Mouse (Mus musculus) small intestine, adult 2 months (tissue): ENCODE results near the gene Fbxw4. TPM values are rescaled to one million over a fixed set of nuclear protein-coding genes. Genes with fewer than 3 reads are reported as not detected.

Source experiments
- H3K27ac ChIP-seq: fragments of 200-500 bp; 2 replicates; pipeline ENCODE4 v1.5.1; 2012; ENCODE audit warnings: low read depth, low read length, control low read depth, inconsistent platforms; ENCODE audit not compliant: insufficient read depth
- H3K27me3 ChIP-seq: fragments of 200-500 bp; 2 replicates; pipeline ENCODE4 v1.6.1; 2012; ENCODE audit warnings: mild to moderate bottlenecking, moderate library complexity, low read length, inconsistent platforms; ENCODE audit not compliant: control insufficient read depth, insufficient read depth
- H3K36me3 ChIP-seq: fragments of 200-500 bp; 2 replicates; pipeline ENCODE4 v1.6.1; 2012; ENCODE audit warnings: mild to moderate bottlenecking, low read length, control low read depth, inconsistent platforms; ENCODE audit not compliant: control insufficient read depth, insufficient read depth
- H3K4me1 ChIP-seq: fragments of 200-500 bp; 2 replicates; pipeline ENCODE4 v1.6.1; 2012; ENCODE audit warnings: low read length, inconsistent platforms, mixed read lengths; ENCODE audit not compliant: control insufficient read depth, insufficient read depth, insufficient read length
- H3K4me3 ChIP-seq: fragments of 200-500 bp; 2 replicates; pipeline ENCODE4 v1.5.1; 2012; ENCODE audit warnings: low read depth, mild to moderate bottlenecking, control low read depth, inconsistent platforms, low read length, moderate library complexity
- CTCF ChIP-seq: fragments of 200-500 bp; IDR thresholded peaks from 2 replicates; pipeline ENCODE4 v1.5.1; 2012; ENCODE audit warnings: low read depth, mild to moderate bottlenecking, control low read depth, inconsistent platforms, low read length, moderate library complexity, mixed read lengths; ENCODE audit not compliant: insufficient replicate concordance, insufficient read length; ENCODE audit errors: extremely low read depth
- POLR2A ChIP-seq: fragments of 200-500 bp; IDR thresholded peaks from 2 replicates; pipeline ENCODE4 v1.6.1; 2012; ENCODE audit warnings: low read depth, mild to moderate bottlenecking, control low read depth, inconsistent platforms, low read length, moderate library complexity
- WGBS: fragments of 180-500 bp; shearing (Covaris S2); methylation state at CpG from one replicate; pipeline ENCODE4 v1.1.7; 2018; 5-methylcytosine and 5-hydroxymethylcytosine counted together
- polyA plus RNA-seq: library from polyadenylated mRNA; depleted of rRNA; stranded (reverse); fragments of >200 nt; gene quantifications from 2 replicates; pipeline ENCODE4 v1.2.3, GENCODE M21; 2012

The Fbxw4 gene
- polyA plus RNA-seq, 1 experiment, result 44.8 TPM

- Histone ChIP-seq H3K4me1 (no peaks in the 10 kb centered on the region), H3K36me3 (peaks cover 14% of the 10 kb centered on the region), H3K27ac (no peak overlapping the region), H3K4me3 (no peak overlapping the region), H3K27me3 (no peaks in the 10 kb centered on the region)
- 87% methylated on average over 5 of the region's 5 CpGs for WGBS
- no peak for TF ChIP-seq POLR2A
- no peak for TF ChIP-seq CTCF
Observed at GRCm38 (mm10) chr19:45635960-45636359, 24.2 kb downstream of the Fbxw4 start.

DNA sequence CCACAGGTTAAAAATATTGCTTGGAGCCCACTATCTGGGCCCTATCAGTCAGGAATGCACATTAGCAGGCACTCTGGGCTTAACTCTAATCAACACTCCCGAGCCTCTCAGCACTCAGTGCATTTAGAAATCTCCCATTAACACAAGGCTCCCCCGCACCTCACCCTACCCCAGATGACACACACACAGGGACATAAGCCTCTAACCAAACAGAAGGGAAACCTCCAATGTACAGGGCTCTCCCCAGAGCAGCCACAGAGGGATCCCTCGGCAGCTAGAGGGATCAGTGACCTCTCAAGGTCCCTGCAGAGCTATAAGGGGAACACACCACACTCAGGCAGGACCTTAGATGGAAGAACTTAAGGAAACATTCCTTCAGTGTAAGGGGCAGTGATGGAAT is 28.5 kb downstream of the Fbxw4 start:
- no peak overlapping the region for H3K27ac ChIP-seq
- 67% methylated on average over 3 of the region's 3 CpGs for WGBS
- H3K4me3 ChIP-seq, result no peak overlapping the region
- H3K36me3 ChIP-seq, result peaks cover 15% of the 10 kb centered on the region
- H3K4me1 ChIP-seq, result no peaks in the 10 kb centered on the region; the same call in 1 of the 2 replicates
- TF ChIP-seq POLR2A (no peak), CTCF (no peak)
- no peaks in the 10 kb centered on the region for H3K27me3 ChIP-seq

GRCm38 (mm10) chr19:45630953-45631352 is 29.2 kb downstream of the Fbxw4 start:
- no peak for TF ChIP-seq CTCF
- no peak for TF ChIP-seq POLR2A
- Histone ChIP-seq H3K36me3 (peaks cover 17% of the 10 kb centered on the region), H3K4me1 (no peaks in the 10 kb centered on the region; the same call in 1 of the 2 replicates), H3K4me3 (0 out of 2 replicates have a peak overlapping the region, but pooled peaks have one; percentile 20), H3K27ac (no peak overlapping the region), H3K27me3 (no peaks in the 10 kb centered on the region)
- WGBS, result 75% methylated on average over 5 of the region's 5 CpGs

- Histone ChIP-seq H3K27ac (no peak overlapping the region), H3K27me3 (no peaks in the 10 kb centered on the region), H3K4me3 (no peak overlapping the region), H3K4me1 (no peaks in the 10 kb centered on the region; the same call in 1 of the 2 replicates), H3K36me3 (peaks cover 6% of the 10 kb centered on the region; the same call in 1 of the 2 replicates)
- no peak for TF ChIP-seq POLR2A
- TF ChIP-seq CTCF, result no peak
- WGBS, result 97% methylated on average over 3 of the region's 3 CpGs
Observed at GRCm38 (mm10) chr19:45629219-45629618, 30.9 kb downstream of the Fbxw4 start.

DNA sequence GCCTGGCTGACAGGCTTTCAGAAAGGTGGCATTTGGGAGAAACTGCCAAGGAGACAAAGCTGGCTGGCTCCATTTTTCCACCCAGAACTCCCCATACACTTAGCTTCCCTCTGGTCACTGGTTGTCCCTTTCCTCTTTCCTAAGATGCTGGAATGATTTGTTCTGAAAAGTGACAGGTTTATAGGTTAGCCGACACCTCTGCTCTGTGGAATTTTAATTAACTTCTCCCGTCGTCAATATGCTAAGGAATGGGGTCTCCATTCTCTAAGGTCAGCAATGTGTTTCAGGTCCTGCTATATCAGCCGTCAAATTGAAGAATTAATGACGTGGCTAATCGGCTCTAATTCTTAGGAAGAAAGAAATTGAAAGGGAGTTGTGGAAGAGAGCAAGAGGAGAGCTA is 31.5 kb downstream of the Fbxw4 start:
- H3K4me1 ChIP-seq, result no peaks in the 10 kb centered on the region; the same call in 1 of the 2 replicates
- H3K36me3 ChIP-seq, result peaks cover 6% of the 10 kb centered on the region; the same call in 1 of the 2 replicates
- 88% methylated on average over 6 of the region's 6 CpGs for WGBS
- H3K27me3 ChIP-seq, result no peaks in the 10 kb centered on the region
- no peak overlapping the region for H3K4me3 ChIP-seq
- H3K27ac ChIP-seq, result no peak overlapping the region
- TF ChIP-seq CTCF (no peak), POLR2A (no peak)

- Histone ChIP-seq H3K4me1 (no peaks in the 10 kb centered on the region; the same call in 1 of the 2 replicates), H3K27ac (no peak overlapping the region), H3K27me3 (no peaks in the 10 kb centered on the region), H3K36me3 (peaks cover 5% of the 10 kb centered on the region; the same call in 1 of the 2 replicates), H3K4me3 (no peak overlapping the region)
- 55% methylated on average over 3 of the region's 3 CpGs for WGBS
- TF ChIP-seq POLR2A (no peak), CTCF (no peak)
Observed at GRCm38 (mm10) chr19:45627036-45627435, 33.1 kb downstream of the Fbxw4 start.

- WGBS, result 81% methylated on average over 4 of the region's 4 CpGs
- H3K4me3 ChIP-seq, result no peak overlapping the region
- no peaks in the 10 kb centered on the region for H3K27me3 ChIP-seq
- TF ChIP-seq POLR2A, result no peak
- no peak for TF ChIP-seq CTCF
- H3K4me1 ChIP-seq, result no peaks in the 10 kb centered on the region
- no peak overlapping the region for H3K27ac ChIP-seq
- peaks cover 4% of the 10 kb centered on the region; the same call in 1 of the 2 replicates for H3K36me3 ChIP-seq
Observed at GRCm38 (mm10) chr19:45623710-45624109, 36.4 kb downstream of the Fbxw4 start.
